Mouse (Mus musculus) thymus, postnatal 25 days (tissue): ENCODE results near the gene Gemin5.
A peak's percentile ranks its signal among the peaks of the same experiment; 100 is the strongest.
"Not testable (repeated sequence)": the region's sequence is repeated elsewhere in the genome, so short reads cannot be mapped to it uniquely, and the experiment has no call there.

Experiments
- DNase-seq: peaks from one replicate; pipeline ENCODE4 v3.0.0; 2022

Gemin5 gene

DNA sequence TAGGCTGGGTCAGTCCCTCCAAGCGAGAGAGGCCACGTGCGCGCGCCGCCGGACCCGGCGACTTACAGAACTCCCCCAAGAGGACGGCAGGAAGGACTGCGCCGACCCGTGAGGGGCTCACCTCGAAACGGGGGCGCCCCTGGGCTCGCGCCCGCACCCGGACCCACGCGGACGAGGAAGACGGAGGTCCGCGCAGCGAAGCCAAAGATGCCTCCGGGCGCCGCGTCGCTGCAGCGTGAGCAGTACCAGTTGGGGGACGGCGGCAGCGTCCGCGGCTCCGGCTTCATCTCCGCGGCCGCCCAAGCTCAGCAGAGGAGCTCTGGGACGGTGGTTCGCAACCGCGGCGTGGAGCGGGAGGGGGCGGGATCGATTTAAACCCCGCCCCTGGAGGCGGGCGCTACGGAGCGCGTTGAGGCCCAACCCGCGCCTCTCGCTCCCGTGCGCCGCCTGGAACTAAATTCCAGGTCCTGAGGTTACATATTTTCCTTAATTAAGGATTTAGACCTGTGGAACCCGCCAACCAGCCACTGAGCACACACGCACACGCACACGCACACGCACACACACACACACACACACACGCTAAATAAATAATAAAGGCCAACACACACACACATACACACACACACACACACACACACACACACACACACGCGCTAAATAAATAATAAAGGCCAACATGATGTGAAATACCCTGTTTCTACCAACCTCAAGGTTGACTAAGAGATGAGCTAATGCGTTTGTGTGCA is at the start of gene Gemin5:
Gene Gemin5 (minus strand): TSS at position 373 of the 749 bp plus-strand sequence.
- peak; percentile 88 for DNase-seq

DNA sequence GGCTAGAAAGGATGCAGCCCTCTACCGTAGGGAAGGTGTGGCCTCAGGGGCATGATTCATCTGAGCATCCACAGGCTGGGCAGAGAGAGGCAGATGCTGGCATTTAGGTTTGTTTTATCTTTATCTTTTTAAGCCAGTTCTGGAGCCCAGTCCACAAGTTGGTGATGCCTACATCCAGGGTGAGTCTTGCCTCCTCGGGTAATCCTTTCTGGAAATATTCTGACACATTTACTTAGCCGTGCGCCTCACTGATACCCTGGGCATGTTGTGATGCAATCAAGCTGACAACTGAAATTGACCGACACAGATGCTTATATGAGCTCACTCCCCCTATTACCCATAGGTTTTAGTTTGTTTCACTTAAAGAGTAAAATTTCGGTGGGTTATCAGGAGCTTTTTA is 48.5 kb upstream of the Gemin5 start:
- no peak for DNase-seq

DNA sequence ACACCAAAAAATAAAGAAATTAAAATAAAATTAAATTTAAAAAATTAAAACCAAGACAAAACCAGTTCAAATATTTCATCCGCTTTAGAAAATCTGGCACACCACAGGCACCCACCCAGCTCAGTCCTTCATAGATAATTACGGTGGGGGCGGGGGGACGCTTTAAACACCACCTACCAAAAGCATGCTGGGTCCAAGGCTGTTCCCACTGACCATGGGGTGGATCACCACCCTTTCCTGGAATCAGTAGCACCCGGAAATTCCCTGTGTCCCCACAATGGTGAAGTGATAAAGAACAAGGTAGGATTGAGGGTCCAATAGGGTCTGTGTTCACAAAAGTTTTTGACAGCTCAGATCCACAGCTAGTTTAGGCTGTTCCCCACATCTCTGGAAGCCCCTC is 47.5 kb upstream of the Gemin5 start:
- DNase-seq: no peak

DNA sequence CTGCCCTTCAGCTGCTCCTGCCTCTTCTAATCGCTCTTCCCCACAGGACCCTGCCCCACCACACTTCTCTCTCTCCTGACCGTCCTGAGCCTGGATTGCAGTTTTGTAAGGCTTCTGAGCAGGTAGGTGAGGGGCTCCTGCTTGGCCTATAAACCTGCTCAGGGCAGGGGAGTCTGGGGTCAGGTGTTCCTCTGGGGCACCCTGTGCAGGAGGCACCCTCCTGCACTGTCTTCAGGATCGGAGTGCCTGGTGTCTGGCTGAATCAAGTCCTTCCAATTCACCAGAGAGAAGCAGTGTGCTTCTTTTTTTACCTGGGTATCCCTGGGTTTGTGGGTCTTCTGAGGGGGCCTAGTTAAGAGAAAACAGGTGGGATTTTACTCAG is 46.7 kb upstream of the Gemin5 start:
- DNase-seq: not testable (repeated sequence)

DNA sequence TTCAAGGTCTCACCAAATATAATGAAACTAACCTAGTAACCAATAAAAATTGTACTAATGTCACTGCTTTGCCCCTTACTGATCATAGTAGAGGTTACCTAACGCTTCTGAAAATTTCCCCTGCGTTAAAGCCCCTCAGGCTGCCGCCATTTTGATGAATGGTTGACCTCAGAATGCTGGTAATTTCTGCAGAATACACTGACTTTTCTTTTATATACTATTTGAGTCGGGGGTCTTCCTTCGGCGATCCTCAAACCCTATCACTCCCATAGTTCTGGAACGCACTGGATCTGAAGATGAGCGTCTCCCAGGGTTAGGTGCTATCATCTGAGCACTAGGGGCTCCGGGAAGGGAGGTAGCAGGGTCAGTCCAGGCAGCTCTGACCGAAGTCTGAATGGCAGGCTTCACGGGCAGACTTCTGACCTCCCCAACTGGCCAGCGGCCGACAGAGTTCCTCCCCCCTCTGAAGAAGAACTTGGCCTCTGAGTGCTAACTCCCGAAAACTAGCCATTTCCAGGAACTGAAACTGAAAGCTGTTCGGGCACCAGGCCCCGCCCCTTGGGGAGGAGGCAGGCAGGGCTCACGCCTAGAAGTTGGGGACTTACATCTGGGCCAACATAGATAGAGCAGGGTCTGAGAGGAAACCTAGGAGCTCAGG is 46.2 kb upstream of the Gemin5 start:
- DNase-seq: peak; percentile 89

DNA sequence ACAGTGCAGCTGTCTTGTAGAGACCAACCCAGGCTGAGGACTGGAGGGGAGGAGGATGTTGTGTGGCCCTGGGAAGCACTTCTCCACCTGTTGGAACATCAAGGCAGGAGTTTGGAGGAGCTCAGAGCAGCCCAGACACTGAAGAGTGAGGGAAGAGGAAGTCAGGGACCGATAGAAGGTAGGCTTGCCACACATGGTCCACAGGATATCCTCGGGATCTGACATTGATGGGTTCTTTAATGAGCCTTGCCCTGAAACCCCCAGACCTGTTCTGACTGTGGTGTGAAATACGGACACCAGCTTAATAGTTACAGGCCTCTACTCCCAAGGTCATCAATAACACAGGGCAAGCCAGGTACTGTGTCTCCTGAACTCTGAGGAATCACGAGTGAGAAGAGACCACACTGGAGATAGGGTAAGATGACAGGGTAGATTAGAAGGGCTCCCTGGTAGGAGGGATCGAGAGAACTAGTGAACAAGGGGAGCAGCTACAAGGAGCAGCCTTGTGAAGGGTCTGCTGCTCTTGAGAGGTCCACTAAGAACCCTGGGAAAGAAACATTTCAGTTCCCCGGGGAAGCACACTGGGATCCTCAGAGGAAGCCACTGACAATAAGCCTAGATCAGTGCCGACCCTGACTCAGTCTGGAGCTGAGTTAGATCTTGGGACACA is 45.5 kb upstream of the Gemin5 start:
- DNase-seq: no peak

DNA sequence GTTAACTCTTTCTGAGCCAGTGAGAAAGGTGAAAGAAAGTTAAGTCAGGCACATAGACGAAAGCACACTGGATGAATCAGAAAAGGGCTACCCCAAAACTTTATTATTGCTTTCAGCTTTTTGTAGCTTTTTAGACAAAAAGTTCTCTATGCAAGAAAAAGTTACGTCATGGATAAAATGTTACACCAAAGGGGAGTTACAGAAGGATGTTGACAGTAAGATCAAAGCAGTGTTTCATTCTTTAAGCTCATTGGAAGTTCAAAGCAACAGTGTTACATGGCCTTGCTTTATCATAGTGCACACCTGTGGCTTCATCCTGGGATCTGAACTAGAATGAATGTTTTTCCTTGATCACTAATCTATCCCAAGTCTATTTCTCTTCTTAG is 43.3 kb upstream of the Gemin5 start:
- DNase-seq: no peak

DNA sequence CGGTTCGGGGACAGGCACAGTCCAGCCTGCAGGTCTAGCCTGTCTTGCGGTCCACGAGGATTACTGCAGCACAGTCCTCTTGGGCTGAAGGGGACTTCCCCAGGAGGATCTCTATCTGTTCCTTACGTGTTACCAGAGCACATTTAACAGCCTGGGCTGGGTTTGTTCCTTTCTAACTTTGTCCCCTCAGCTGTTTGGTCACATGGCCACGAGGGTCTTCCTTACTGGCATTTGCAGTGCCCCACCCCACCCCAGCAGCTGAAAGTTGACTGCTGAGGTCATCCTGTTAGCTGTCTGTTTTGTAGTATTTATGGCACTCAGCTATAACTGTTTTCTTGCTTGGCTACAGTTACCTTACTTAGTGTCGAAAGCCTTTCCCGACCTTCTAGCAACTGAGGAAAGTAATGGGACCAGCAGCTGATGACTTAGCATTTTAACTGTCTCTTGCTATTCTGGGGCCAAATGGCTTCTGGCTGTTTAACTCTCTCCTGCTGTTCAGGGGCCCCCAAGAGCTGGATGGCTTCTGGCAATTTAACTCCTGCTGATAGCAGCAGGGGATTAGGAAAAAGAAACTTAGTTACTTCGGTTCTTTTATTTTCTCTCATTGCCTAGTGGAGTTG is 42.8 kb upstream of the Gemin5 start:
- peak; percentile 38 for DNase-seq

DNA sequence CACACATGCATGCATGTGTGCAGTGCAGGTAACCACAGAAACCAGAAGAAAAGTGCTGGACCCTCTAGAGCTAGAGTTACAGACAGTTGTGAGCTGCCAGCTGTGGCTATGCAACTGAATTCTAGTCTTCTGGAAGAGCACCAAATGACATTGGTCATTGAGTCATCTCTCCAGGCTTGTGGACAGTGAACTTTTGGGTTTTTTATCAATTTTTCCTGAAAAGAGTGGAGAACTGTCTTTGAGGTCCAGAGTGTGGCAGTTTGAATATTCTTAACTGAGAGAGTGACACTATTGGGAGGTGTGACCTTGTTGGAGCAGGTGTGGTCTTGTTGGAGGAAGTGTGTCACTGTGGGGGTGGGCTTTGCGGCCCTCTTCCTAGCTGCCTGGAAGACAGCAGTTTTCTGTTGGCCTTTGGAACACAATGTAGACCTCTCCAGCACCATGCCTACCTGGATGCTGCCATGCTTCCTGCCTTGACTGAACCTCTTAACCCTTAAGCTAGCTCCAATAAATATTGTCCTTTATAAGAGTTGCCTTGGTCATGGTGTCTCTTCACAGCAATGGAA is 42.1 kb upstream of the Gemin5 start:
- peak; percentile 59 for DNase-seq

DNA sequence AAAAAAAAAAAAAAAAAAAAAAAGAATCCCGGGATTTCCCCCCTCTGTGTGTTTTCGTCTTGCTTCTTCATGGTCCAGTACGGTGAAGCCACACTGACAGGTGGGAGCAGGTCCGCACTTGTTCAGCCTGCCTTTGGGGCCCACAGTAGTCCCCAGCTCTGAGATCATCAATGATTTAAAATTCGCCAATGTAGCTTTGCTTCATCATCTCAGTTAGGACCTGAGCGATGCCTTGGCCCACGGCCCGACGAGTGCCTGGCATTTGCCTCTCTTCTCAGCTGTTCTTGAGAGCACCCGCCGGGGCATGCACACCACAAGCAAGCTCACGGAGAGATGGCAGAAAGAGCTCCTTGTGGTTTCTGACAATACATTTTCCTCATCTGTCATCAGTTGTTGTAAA is 32.7 kb upstream of the Gemin5 start:
- DNase-seq: peak; percentile 66

DNA sequence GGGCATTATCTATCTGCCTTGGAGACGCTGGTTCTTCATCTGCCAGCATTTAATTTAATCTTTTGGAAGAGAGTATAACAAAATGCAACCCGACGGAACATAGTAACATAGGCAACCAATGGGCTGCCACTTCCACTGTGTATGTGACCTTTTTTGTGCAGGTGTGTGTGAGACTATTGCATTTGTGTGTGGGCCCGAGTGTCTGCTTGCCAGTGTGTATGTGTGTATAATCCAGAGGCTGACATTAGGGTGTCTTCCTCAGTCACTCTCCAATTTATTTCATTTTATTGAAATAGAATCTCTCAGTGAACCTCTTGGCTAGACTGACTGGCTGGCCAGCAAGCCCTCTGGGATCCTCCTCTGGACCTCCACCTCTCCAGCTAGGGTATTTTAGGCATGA is 31.9 kb upstream of the Gemin5 start:
- peak; percentile 60 for DNase-seq

DNA sequence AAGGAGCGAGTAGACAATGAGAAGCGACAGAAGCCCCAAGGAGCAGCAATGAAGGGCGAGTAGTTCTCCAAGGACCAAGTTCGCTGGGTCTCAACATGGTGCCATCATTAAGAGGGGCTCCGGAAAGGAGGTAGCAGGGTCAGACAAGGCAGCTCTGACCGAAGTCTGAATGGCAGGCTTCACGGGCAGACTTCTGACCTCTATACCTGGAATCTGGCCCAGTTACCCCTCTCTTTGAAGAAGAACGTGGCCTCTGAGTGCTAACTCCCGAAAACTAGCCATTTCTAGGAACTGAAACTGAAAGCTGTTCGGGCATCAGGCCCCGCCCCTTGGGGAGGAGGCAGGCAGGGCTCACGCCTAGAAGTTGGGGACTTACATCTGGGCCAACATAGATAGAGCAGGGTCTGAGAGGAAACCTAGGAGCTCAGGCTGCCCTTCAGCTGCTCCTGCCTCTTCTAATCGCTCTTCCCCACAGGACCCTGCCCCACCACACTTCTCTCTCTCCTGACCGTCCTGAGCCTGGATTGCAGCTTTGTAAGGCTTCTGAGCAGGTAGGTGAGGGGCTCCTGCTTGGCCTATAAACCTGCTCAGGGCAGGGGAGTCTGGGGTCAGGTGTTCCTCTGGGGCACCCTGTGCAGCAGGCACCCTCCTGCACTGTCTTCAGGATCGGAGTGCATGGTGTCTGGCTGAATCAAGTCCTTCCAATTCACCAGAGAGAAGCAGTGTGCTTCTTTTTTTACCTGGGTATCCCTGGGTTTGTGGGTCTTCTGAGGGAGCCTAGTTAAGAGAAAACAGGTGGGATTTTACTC is 31.1 kb upstream of the Gemin5 start, which contains the start of the genes Igtp and Irgm2:
Gene Igtp (plus strand): TSS at position 328 of the 809 bp plus-strand sequence.
Gene Irgm2 (plus strand): TSS at position 390 of the 809 bp plus-strand sequence.
- peak; percentile 90 for DNase-seq

DNA sequence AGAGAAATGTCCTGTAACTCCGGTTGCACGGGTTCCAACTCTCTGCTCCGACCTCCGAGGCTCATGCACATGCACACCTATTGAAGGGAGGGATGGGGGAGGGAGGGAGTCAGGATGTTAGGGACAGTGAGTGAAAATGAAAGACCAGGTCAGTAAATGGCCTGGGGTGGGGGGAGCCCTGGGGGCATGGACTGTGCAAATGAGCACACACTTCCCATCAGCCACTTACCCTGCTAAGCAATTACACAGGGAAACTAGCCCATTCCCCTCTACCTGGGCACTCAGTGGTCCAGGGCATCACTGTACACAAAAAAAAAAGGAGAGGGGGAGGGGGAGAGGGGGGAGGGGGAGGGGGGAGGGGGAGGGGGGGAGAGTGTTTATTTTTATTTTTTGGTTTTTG is 30.3 kb upstream of the Gemin5 start:
- DNase-seq: no peak

DNA sequence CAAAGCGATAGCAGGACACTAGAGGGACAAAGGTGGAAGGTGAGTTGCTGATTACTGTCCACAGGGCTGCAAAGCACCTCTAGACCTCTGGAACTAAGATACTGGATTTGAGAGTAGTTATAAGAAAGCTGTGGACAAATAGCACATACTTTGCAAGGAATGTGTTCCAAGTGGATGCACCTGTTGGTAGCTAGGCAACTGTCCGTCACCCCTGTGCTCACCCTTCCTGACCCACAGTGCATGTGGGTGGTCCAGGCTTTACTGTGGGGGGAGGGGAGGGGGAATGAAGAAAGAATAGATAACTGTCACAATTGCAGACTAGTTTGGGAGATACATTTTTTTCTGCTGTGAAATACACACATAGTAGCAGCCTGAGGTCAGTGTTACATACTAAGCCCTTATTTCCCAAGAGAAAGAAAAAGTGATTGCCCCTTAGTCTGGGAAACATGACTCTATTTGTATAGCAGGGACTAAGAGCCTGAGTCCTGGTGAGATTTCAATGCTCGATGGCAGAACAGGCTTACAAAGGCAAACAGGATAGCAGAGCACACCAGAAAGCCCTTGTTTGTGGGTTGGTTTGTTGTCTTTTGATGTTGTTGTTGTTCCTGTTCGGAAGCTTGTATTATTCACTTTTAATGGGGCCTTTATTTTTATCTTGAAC is 25.7 kb upstream of the Gemin5 start:
- DNase-seq: no peak

DNA sequence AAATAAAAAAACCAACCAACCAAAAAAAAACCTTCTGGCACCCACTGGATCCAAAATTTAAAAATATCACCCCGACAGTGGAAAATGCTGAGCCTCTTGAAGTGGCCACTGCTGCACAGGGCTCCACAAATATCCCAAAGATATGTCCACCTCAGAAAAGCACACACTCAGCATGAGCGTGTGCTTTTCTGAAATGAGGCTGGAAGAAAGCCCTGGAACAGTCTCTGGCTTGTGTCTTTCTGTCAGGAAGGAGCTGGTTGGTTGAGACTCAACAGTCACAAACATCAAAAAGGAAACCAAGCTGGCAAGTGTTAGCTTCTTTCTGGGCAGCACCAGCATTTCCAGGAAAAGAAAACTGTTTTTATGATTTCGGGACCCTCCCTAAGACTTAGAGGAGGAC is 25.0 kb upstream of the Gemin5 start:
- DNase-seq: no peak

DNA sequence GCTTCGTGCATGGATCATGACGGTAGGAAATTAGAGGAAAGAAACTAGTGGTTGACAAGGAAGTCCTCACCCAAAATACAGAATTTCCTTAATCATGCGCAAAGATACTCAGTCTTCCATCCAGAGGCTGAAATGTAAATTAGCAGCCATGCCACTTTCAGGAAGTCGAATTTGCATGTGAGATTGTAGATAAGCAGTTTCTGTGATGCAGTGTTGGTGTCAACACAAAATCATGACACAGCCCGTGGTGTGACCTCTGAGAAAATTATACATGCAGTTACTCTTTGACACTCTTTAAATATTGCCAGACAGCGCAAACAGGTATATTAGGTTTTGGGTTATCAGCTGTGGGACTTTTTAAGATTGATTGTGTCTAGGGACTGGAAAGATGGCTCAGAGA is 21.3 kb upstream of the Gemin5 start:
- no peak for DNase-seq

DNA sequence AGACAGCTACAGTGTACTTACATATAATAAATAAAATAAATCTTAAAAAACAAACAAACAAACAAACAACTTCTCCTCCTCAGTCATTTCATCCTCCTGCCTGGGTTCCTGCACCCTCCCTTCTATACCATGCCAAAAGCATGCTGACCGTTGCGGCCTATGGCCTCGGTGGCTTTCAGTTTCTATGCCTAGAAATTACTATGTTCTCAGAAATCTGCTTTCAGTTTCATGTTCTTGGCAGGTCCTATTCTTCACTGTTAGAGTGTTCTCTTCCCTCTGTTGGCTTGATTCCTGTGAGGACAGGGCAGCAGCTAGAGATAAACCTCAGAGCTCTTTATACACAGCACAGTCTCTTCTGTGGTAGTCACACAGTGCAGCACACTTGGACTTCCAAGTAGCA is 15.2 kb upstream of the Gemin5 start:
- DNase-seq: peak; percentile 42

DNA sequence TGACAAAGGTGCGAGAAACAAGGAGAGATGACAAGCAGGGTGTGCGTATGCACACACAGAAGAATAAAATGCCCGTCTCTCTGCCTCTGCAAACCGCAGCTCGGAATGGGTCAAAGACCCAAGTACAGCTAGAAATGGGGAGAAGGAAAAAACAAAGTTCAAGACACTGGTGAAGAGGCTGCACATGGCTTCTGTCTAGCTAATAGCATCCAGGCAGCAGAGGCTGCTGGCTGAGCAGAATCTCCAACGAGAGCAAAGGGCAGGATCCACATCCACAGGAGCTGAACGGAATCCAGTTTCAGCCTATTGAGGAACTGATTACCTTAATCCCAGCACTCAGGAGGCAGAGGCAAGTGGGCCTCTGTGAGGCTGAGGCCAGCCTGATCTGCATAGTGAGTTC is 12.4 kb upstream of the Gemin5 start:
- no peak for DNase-seq

DNA sequence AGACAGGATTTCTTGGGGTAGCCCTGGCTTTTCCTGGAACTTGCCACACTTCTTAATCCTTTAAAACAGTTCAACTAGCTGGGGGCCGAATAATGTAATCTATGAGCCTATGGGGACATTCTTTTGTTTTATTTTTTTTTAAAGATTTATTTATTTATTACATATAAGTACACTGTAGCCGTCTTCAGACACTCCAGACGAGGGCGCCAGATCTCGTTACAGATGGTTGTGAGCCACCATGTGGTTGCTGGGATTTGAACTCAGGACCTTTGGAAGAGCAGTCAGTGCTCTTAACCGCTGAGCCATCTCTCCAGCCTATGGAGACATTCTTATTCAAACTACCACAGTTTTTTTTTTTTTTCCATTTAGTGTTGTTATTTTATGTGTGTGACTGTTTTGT is 11.6 kb upstream of the Gemin5 start:
- DNase-seq: peak; percentile 39

DNA sequence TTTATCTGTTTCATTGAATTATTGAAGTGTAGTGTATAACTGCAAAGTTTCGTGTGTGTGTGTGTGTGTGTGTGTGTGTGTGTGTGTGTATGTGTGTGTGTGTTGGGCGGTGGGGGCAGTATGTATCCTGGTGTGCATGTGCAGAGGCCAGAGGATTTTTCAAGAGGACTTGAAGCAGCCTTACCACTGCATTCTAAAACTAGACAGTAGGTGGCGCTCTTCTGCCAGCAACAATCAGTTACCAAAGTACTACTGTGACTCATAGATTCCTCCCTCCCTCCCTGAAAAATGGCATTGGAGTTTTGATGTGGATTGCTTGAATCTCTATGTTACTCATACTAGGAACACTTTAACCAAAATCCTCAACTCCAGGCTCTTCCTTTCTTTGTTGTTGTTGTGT is 11.2 kb upstream of the Gemin5 start:
- DNase-seq: peak; percentile 78

DNA sequence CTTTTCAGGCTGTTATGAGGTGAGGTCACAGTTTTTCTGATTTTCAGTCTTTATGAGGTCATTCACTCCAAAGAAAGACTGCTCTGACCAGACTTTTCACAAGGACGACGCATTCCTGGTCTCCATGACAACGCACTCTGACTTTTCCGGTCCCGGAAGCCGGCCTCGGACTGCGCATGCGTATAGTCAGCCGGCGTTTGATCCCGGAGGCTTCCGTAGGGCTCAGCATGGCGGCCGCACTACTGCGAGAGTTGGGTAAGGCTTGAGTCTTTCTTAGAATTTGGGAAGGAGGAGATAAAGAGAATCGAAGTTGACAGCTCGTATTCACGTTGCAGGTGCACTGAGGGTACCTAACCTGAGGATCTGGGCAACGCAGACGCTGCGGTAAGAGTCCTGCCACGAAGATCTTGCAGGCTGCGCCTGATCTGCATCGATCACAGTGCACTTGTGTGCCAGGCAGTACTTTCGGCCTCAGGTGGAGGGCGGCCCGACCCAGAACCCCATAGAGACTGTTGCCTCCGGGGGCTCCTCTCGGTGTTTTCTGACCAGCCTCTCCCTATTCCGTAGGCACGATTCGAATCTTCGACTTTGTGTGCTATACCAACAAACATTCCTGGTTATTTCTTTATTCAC is 3.2 kb upstream of the Gemin5 start, which contains the start of gene Mrpl22:
Gene Mrpl22 (plus strand): TSS at position 203 of the 633 bp plus-strand sequence.
- DNase-seq: peak; percentile 95
